Comparison of ENCODE assay signal across 7 mouse cellular contexts in genomic region chr2:156726344-156726743, GRCm38 (mm10). TPM values are rescaled to one million over a fixed set of nuclear protein-coding genes. Genes with fewer than 3 reads are reported as not detected.
DNase-seq lines count a peak whose midpoint lies in the region; ATAC-seq lines count a peak whose summit lies in the region.

No protein-coding gene starts in this region.

- peaks cover 59% of the 10 kb centered on the region for H3K4me1 ChIP-seq in forebrain, embryonic 16.5 days (replicated peaks; ENCODE audit: control insufficient read depth, insufficient read depth, low read length)

- peak overlapping the region; percentile 42 for H3K4me2 ChIP-seq in forebrain, embryonic 16.5 days (ENCODE audit: low read length)

- no peaks in the 10 kb centered on the region for H3K9me3 ChIP-seq in forebrain, embryonic 16.5 days (ENCODE audit: control insufficient read depth, low read length)

- no peaks in the 10 kb centered on the region for H3K27me3 ChIP-seq in forebrain, embryonic 16.5 days (replicated peaks; ENCODE audit: control insufficient read depth, insufficient read depth, low read length)

- no peaks in the 10 kb centered on the region for H3K36me3 ChIP-seq in forebrain, embryonic 16.5 days (ENCODE audit: control insufficient read depth, insufficient read depth)

- peak overlapping the region; percentile 38; the same call in 1 of the 2 replicates for H3K9ac ChIP-seq in forebrain, embryonic 16.5 days (replicated peaks; ENCODE audit: low read depth, low read length)

- 5% methylated on average over 7 of the region's 7 CpGs for WGBS in forebrain, embryonic 16.5 days

- H3K27ac ChIP-seq in forebrain, embryonic 16.5 days (ENCODE audit: low read length) = peak overlapping the region; percentile 75

- ATAC-seq in forebrain, embryonic 16.5 days = peak; percentile 82

- peak; percentile 39 for DNase-seq in urinary bladder, postnatal 14 days (ENCODE audit: low spot score)
- DNase-seq in urinary bladder, postnatal 25 days (ENCODE audit: low spot score) = no peak
- peak; percentile 76 for DNase-seq in lung, postnatal 10 days
- no peak for DNase-seq in thymus, postnatal 14 days
- no peak for DNase-seq in liver
- no peak for DNase-seq in right cerebral cortex, postnatal 10 days (ENCODE audit: low spot score in 2 of 2)

- no peak overlapping the region for H3K4me3 ChIP-seq in forebrain, embryonic 16.5 days (replicated peaks; ENCODE audit: low read length)

RNA-seq across cellular contexts. Expression of gene Myl9, which starts 48.9 kb away (rescaled TPM):
- 36.5 and 41.4 TPM in 2 replicates for polyA plus RNA-seq in forebrain, embryonic 16.5 days (2015; fragmentation: Nextera tagmentation; extraction: Ambion mirVana)

Comparison
In these comparisons a context has a peak if more than half of its experiments do, and no peak if none do; other contexts are left out.
1. DNase-seq: peak in urinary bladder, postnatal 14 days (single experiment) and lung, postnatal 10 days (single experiment); none in urinary bladder, postnatal 25 days (single experiment), thymus, postnatal 14 days (single experiment), liver (single experiment) and right cerebral cortex, postnatal 10 days (0 of 2).